ENCODE assay signal across 8 mouse cellular contexts in genomic region chr1:155972146-155973067, GRCm38 (mm10). TPM values are rescaled to one million over a fixed set of nuclear protein-coding genes. Genes with fewer than 3 reads are reported as not detected.
DNase-seq lines count a peak whose midpoint lies in the region; ATAC-seq and TF ChIP-seq lines count a peak whose summit lies in the region.

No protein-coding gene starts in this region.

- no peaks in the 10 kb centered on the region for H3K27me3 ChIP-seq in heart, embryonic 11.5 days (ENCODE audit: control insufficient read depth, insufficient read depth, low read length)
- no peaks in the 10 kb centered on the region for H3K27me3 ChIP-seq in forebrain, embryonic 11.5 days (ENCODE audit: control insufficient read depth, insufficient read depth, low read length)
- H3K27me3 ChIP-seq in liver, adult 2 months (ENCODE audit: control insufficient read depth, insufficient read depth, low read length) = no peaks in the 10 kb centered on the region
- H3K27me3 ChIP-seq in neural tube, embryonic 12.5 days (replicated peaks) = no peaks in the 10 kb centered on the region

- H3K9me3 ChIP-seq in heart, embryonic 11.5 days (replicated peaks; ENCODE audit: control insufficient read depth, low read length) = no peaks in the 10 kb centered on the region
- no peaks in the 10 kb centered on the region for H3K9me3 ChIP-seq in forebrain, embryonic 11.5 days (ENCODE audit: control insufficient read depth, low read length)
- H3K9me3 ChIP-seq in neural tube, embryonic 12.5 days = no peaks in the 10 kb centered on the region

- ATAC-seq in heart, embryonic 11.5 days (replicated peaks; ENCODE audit: insufficient number of reproducible peaks, low FRiP score, low TSS enrichment) = peak; percentile 62
- ATAC-seq in forebrain, embryonic 11.5 days (replicated peaks; ENCODE audit: low FRiP score) = no peak
- peak; percentile 66; the same call in 1 of the 2 replicates for ATAC-seq in neural tube, embryonic 12.5 days (ENCODE audit: low FRiP score, low read depth)

- H3K36me3 ChIP-seq in heart, embryonic 11.5 days (ENCODE audit: control insufficient read depth, insufficient read depth, low read length) = no peaks in the 10 kb centered on the region
- no peaks in the 10 kb centered on the region for H3K36me3 ChIP-seq in forebrain, embryonic 11.5 days (ENCODE audit: control insufficient read depth, insufficient read depth, low read length)
- no peaks in the 10 kb centered on the region for H3K36me3 ChIP-seq in liver, adult 2 months (ENCODE audit: control insufficient read depth, insufficient read depth, low read length)
- H3K36me3 ChIP-seq in neural tube, embryonic 12.5 days = no peaks in the 10 kb centered on the region

- WGBS in heart, embryonic 11.5 days (ENCODE audit: insufficient replicate concordance) = 2% methylated on average over 49 of the region's 51 CpGs
- 2% methylated on average over 39 of the region's 51 CpGs for WGBS in forebrain, embryonic 11.5 days
- WGBS in liver, adult 2 months = under 1% methylated on average over 50 of the region's 51 CpGs
- WGBS in neural tube, embryonic 12.5 days = 3% methylated on average over 50 of the region's 51 CpGs

- peak overlapping the region; percentile 99 for H3K9ac ChIP-seq in heart, embryonic 11.5 days (ENCODE audit: low read depth, low read length)
- H3K9ac ChIP-seq in forebrain, embryonic 11.5 days (ENCODE audit: low read length) = peak overlapping the region; percentile 96
- H3K9ac ChIP-seq in liver, adult 2 months (ENCODE audit: low read depth, low read length) = peak overlapping the region; percentile 98
- H3K9ac ChIP-seq in neural tube, embryonic 12.5 days = peak overlapping the region; percentile 99

- H3K4me1 ChIP-seq in heart, embryonic 11.5 days (ENCODE audit: control insufficient read depth, insufficient read depth, low read length) = no peaks in the 10 kb centered on the region; the same call in 1 of the 2 replicates
- H3K4me1 ChIP-seq in forebrain, embryonic 11.5 days (replicated peaks; ENCODE audit: control insufficient read depth, insufficient read depth, low read length) = no peaks in the 10 kb centered on the region
- peaks cover 5% of the 10 kb centered on the region for H3K4me1 ChIP-seq in liver, adult 2 months (ENCODE audit: control insufficient read depth, insufficient read depth, low read length)
- H3K4me1 ChIP-seq in neural tube, embryonic 12.5 days = peaks cover 9% of the 10 kb centered on the region; the same call in 1 of the 2 replicates

- peaks cover 26% of the 10 kb centered on the region; the same call in 1 of the 2 replicates for H3K79me2 ChIP-seq in liver, adult 2 months (ENCODE audit: control insufficient read depth, insufficient read depth, low read length)

- peak overlapping the region; percentile 96 for H3K4me3 ChIP-seq in heart, embryonic 11.5 days (ENCODE audit: low read depth, low read length)
- H3K4me3 ChIP-seq in forebrain, embryonic 11.5 days (ENCODE audit: low read depth, low read length) = peak overlapping the region; percentile 95
- H3K4me3 ChIP-seq in liver, adult 2 months (ENCODE audit: insufficient read depth, low read depth, low read length) = peak overlapping the region; percentile 78
- H3K4me3 ChIP-seq in neural tube, embryonic 12.5 days = peak overlapping the region; percentile 98

- H3K27ac ChIP-seq in heart, embryonic 11.5 days (ENCODE audit: low read depth, low read length) = peak overlapping the region; percentile 95
- peak overlapping the region; percentile 81 for H3K27ac ChIP-seq in forebrain, embryonic 11.5 days (ENCODE audit: low read depth, low read length)
- H3K27ac ChIP-seq in liver, adult 2 months (replicated peaks; ENCODE audit: insufficient read depth, low read depth, low read length) = peak overlapping the region; percentile 78
- peak overlapping the region; percentile 83 for H3K27ac ChIP-seq in neural tube, embryonic 12.5 days

- H3K4me2 ChIP-seq in heart, embryonic 11.5 days = peak overlapping the region; percentile 85
- peak overlapping the region; percentile 59 for H3K4me2 ChIP-seq in forebrain, embryonic 11.5 days (ENCODE audit: low read depth, low read length, severe bottlenecking)
- H3K4me2 ChIP-seq in neural tube, embryonic 12.5 days (replicated peaks) = peak overlapping the region; percentile 84

- no peak for DNase-seq in heart, adult 8-10 months (ENCODE audit: low spot score)
- DNase-seq in urinary bladder, postnatal 14 days (ENCODE audit: low spot score) = peak; percentile 46
- DNase-seq in urinary bladder, adult 2 months (ENCODE audit: low spot score) = no peak
- peak; percentile 77 for DNase-seq in forebrain, embryonic 11.5 days (ENCODE audit: low spot score)
- peak; percentile 63 for DNase-seq in liver, adult 2 months (ENCODE audit: extremely low read depth, low read depth, low spot score)
- no peak for DNase-seq in thymus, postnatal 4 days

- no peak for TF ChIP-seq CTCF in liver, adult 2 months (IDR thresholded peaks at IDR 0.05; ENCODE audit: low read depth, low read length)

- TF ChIP-seq POLR2A in liver, adult 2 months (IDR thresholded peaks at IDR 0.05; ENCODE audit: extremely low read depth, insufficient read depth, low read length) = no peak

RNA-seq across cellular contexts. Expression of gene Cep350, which starts 0.6 kb away (rescaled TPM):
- polyA plus RNA-seq in heart, embryonic 11.5 days (2014; fragmentation: Nextera tagmentation; extraction: Ambion mirVana) = 5.3 and 8.5 TPM in 2 replicates
- 10 to 100 TPM; 36.6 to 44.2 (median 39.7) TPM for total RNA-seq in heart, adult 8-10 months (2022)
- 9.3 and 11.1 TPM in 2 replicates for polyA plus RNA-seq in urinary bladder, adult 2 months (2012; rRNA removed)
- polyA plus RNA-seq in forebrain, embryonic 11.5 days (2014; fragmentation: Nextera tagmentation; extraction: Ambion mirVana) = 7.1 and 9.7 TPM in 2 replicates
- 11.7 and 15.2 TPM in 2 replicates for total RNA-seq in liver, adult 2 months (2014; rRNA removed)
- 2.3 and 2.4 TPM in 2 replicates for polyA plus RNA-seq in liver, adult 2 months (2012; rRNA removed)
- polyA plus RNA-seq in neural tube, embryonic 12.5 days (2016; fragmentation: Nextera tagmentation; extraction: Ambion mirVana) = 10.2 and 10.5 TPM in 2 replicates

Comparison
In these comparisons a context has a peak if more than half of its experiments do, and no peak if none do; other contexts are left out.
1. DNase-seq: peak in urinary bladder, postnatal 14 days (single experiment), forebrain, embryonic 11.5 days (single experiment) and liver, adult 2 months (single experiment); none in heart, adult 8-10 months (single experiment), urinary bladder, adult 2 months (single experiment) and thymus, postnatal 4 days (single experiment).
2. Peak in every context shown above with its lines, with median percentiles within 50 percentile points of each other: H3K27ac ChIP-seq, H3K4me2 ChIP-seq, H3K4me3 ChIP-seq and H3K9ac ChIP-seq.